Mouse (Mus musculus) adipose tissue, adult 10 weeks (tissue): ENCODE measurements around the gene Rad23b. TPM values are rescaled to one million over a fixed set of nuclear protein-coding genes. Genes with fewer than 3 reads are reported as not detected.

Source experiments
- polyA plus RNA-seq: library from polyadenylated mRNA; stranded (reverse); fragments of 350-450 nt; fragmentation: Illumina TruSeq; extraction: RNeasy Lipid Tissue Mini Kit (QIAGEN cat#74804); gene quantifications from one replicate; pipeline ENCODE4 v1.2.3, GENCODE M21; 2014; ENCODE audit warnings: low read depth, low replicate concordance

Gene Rad23b
- 92.8 TPM for polyA plus RNA-seq

GRCm38 (mm10) chr4:55349452-55350218 lies at the start of gene Rad23b:
Gene Rad23b, plus strand, starts transcription at chr4:55350043.

Other genes starting within 250 kb of the Rad23b start
- 29.4 TPM for gene Klf4, start 182.4 kb downstream of the Rad23b start, polyA plus RNA-seq